Mouse (Mus musculus) stomach, adult 2 months (tissue): ENCODE results near the gene Xpot. TPM values are rescaled to one million over a fixed set of nuclear protein-coding genes. Genes with fewer than 3 reads are reported as not detected.

Experiments used
- polyA plus RNA-seq: library from polyadenylated mRNA; depleted of rRNA; stranded (reverse); fragments of >200 nt; gene quantifications from 2 replicates; pipeline ENCODE4 v1.2.3, GENCODE M21; 2012; rRNA removed

Xpot gene
- polyA plus RNA-seq, result 32.6 and 34.1 TPM in 2 replicates

GRCm38 (mm10) chr10:121626186-121626882 lies at the start of gene Xpot:
Gene Xpot, minus strand, starts transcription at chr10:121626332.

GRCm38 (mm10) chr10:121641272-121642053 lies 15.3 kb upstream of the Xpot start, which contains the start of gene D930020B18Rik:
Gene D930020B18Rik, plus strand, starts transcription at chr10:121641588.

GRCm38 (mm10) chr10:121586675-121587370 lies 39.3 kb downstream of the Xpot start, which contains the start of gene Tbk1:
Gene Tbk1, minus strand, starts transcription at chr10:121586787.

Other genes with a start within 250 kb of the Xpot start
- 13.1 and 14.1 TPM in 2 replicates for gene Rassf3, start 150.0 kb downstream of the Xpot start, polyA plus RNA-seq
- gene Tbk1, start 39.5 kb downstream of the Xpot start, polyA plus RNA-seq, result 0.49 and 1.8 TPM in 2 replicates
- gene D930020B18Rik, start 15.3 kb upstream of the Xpot start, polyA plus RNA-seq, result 0.85 and 1.2 TPM in 2 replicates
- gene BC048403, start 113.6 kb upstream of the Xpot start, polyA plus RNA-seq, result 2.9 and 3.0 TPM in 2 replicates